Mouse (Mus musculus) G1E-ER4 (cell line): ENCODE results near the gene Jmjd7. TPM values are rescaled to one million over a fixed set of nuclear protein-coding genes. Genes with fewer than 3 reads are reported as not detected.

Source experiments
- GATA1 ChIP-seq: IDR thresholded peaks from one replicate; pipeline ENCODE4 v1.8.0; 2012; ENCODE audit warnings: low read length, inconsistent platforms
- polyA plus RNA-seq: library from polyadenylated mRNA; stranded (reverse); fragments of >175 nt; gene quantifications from 2 replicates; pipeline ENCODE4 v1.2.3, GENCODE M21; 2012

The Jmjd7 gene
- polyA plus RNA-seq, 1 experiment, result 3.4 TPM

- no peak for TF ChIP-seq GATA1
Observed at GRCm38 (mm10) chr2:120001956-120002355, 25.3 kb upstream of the Jmjd7 start.

GRCm38 (mm10) chr2:120003970-120004369, 23.3 kb upstream of the Jmjd7 start:
- no peak for TF ChIP-seq GATA1

- no peak for TF ChIP-seq GATA1
Observed at GRCm38 (mm10) chr2:120006696-120007095, 20.6 kb upstream of the Jmjd7 start.

GRCm38 (mm10) chr2:120007680-120008210, 19.5 kb upstream of the Jmjd7 start:
- no peak for TF ChIP-seq GATA1

GRCm38 (mm10) chr2:120008672-120009071, 18.6 kb upstream of the Jmjd7 start:
- no peak for TF ChIP-seq GATA1

GRCm38 (mm10) chr2:120011462-120012200, 15.7 kb upstream of the Jmjd7 start:
- no peak for TF ChIP-seq GATA1

- no peak for TF ChIP-seq GATA1
Observed at GRCm38 (mm10) chr2:120012924-120013323, 14.4 kb upstream of the Jmjd7 start.

- TF ChIP-seq GATA1, result no peak
Observed at GRCm38 (mm10) chr2:120013831-120014486, 13.3 kb upstream of the Jmjd7 start.

- TF ChIP-seq GATA1, result no peak
Observed at GRCm38 (mm10) chr2:120015882-120016281, 11.4 kb upstream of the Jmjd7 start.

GRCm38 (mm10) chr2:120017599-120017998, 9.7 kb upstream of the Jmjd7 start:
- TF ChIP-seq GATA1, result no peak

- TF ChIP-seq GATA1, result no peak
Observed at GRCm38 (mm10) chr2:120024337-120024736, 2.9 kb upstream of the Jmjd7 start.

GRCm38 (mm10) chr2:120027950-120028331, 658 bp downstream of the Jmjd7 start:
- TF ChIP-seq GATA1, result no peak

GRCm38 (mm10) chr2:120030380-120030779, 3.1 kb downstream of the Jmjd7 start:
- TF ChIP-seq GATA1, result no peak

- no peak for TF ChIP-seq GATA1
Observed at GRCm38 (mm10) chr2:120032726-120033467, 5.6 kb downstream of the Jmjd7 start, which contains the start of gene Pla2g4b. Gene Pla2g4b (plus strand): TSS chr2:120033417.

GRCm38 (mm10) chr2:120033726-120034125, 6.4 kb downstream of the Jmjd7 start:
- TF ChIP-seq GATA1, result no peak

GRCm38 (mm10) chr2:120037744-120038143, 10.5 kb downstream of the Jmjd7 start:
- TF ChIP-seq GATA1, result no peak
